Mouse (Mus musculus): Measurements from ENCODE around the gene Cdrt4.

DNA sequence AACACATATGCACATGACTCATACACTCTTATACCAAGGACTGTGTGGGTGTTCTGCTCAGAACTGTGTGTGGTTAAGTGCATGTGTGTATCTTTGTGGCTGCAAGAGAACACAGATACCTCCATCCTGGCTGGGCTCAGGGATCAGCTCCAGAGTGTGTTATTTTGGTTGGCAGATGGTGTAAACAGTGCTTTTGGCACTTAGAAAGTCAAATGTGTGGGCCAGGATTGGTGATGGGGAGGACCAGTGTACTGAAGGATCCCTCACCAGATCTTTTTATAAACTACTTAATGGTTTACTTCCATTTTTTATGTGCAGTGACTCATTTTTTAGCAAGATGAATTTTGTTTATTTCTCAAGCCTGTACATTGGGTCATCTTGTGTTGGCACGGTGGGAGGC lies 26.2 kb downstream of the Cdrt4 start:
- TF ChIP-seq CTCF (IDR thresholded peaks at IDR 0.05; ENCODE audit: borderline replicate concordance, extremely low read depth, insufficient read depth, insufficient read length) (no peak), POLR2A (IDR thresholded peaks at IDR 0.05; ENCODE audit: borderline replicate concordance, extremely low read depth, insufficient read depth, insufficient read length, poor library complexity, severe bottlenecking) (no peak)

All from brain, embryonic 14.5 days (tissue).